In the genomic region with DNA sequence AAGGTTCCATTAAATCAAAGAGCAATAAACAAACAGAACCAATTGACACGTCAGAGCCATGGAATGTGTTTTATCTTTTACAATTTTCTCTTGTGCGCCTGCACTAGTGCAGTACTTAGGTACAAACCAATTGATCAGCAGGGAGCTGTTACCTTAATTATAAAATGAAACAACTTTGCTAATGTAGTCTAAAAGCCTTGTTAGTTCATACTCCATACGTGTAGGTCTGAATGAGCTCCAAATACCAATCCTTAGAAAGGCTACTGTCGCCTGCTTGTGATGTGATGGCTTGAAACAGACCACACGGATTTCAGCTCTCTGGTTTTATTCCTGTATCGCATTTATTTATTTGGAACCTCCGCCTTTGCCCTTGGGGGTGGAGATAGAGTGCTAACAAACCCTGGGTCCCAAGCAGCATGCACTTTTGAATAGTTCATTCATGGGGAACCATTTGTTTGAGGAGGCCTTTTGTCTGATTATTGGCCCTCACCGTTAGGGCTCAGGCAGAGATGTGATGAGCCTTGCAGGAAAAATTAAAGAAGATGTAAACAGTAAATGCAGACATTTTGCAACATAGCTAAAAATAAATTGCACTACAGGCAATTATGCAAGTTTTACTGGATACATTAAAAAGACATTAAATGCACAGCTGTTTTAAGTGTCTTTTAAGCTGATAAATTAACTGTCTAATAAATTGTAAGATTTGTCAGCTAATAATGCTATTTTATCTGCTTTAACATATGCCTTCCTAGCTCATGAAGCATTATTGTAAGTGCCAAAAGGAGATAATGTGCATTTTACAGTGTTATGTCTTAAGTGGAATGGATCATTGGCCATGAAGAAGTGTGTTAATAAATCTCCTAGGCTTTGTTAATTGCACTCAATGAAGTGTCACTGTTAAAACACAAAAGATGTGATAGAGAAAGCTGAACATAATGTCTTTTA, we compare ENCODE assay signal across 22 mouse cellular contexts.
DNase-seq lines count a peak whose midpoint lies in the region; ATAC-seq lines count a peak whose summit lies in the region.
"Had no signal": no experiment of that assay in that cellular context is flagged by ENCODE, and none has a peak within 500 bp of the region (broad histone marks: within the 10 kb centered on the region; RNA-seq: fewer than 3 reads in every experiment).

No protein-coding gene starts in this region.

- DNase-seq in midbrain, embryonic 11.5 days (ENCODE audit: low spot score, missing footprints) = peak; percentile 85
- DNase-seq in midbrain, embryonic 14.5 days = no peak
- no peak for DNase-seq in hindbrain, embryonic 11.5 days (ENCODE audit: low spot score)
- DNase-seq in kidney, postnatal 10 days = no peak
- DNase-seq in kidney, postnatal 25 days = no peak
- DNase-seq: adrenal gland, postnatal 25 days; cerebellum, adult 11-12 months; gastrocnemius, postnatal 36 days; liver; liver, postnatal 0 days; right cerebral cortex, postnatal 14 days; spleen, adult 18-20 months; thymus, postnatal 25 days had no signal

- H3K27ac ChIP-seq in forebrain, embryonic 12.5 days = no peak overlapping the region
- H3K27ac ChIP-seq in forebrain, embryonic 16.5 days (ENCODE audit: low read length) = no peak overlapping the region
- H3K27ac ChIP-seq in midbrain, embryonic 11.5 days (ENCODE audit: low read depth, low read length) = no peak overlapping the region; the same call in 1 of the 2 replicates
- no peak overlapping the region for H3K27ac ChIP-seq in midbrain, embryonic 14.5 days (replicated peaks; ENCODE audit: low read depth, low read length)
- H3K27ac ChIP-seq in hindbrain, embryonic 11.5 days (ENCODE audit: low read depth, low read length) = no peak overlapping the region
- H3K27ac ChIP-seq in neural tube, embryonic 13.5 days (replicated peaks) = 0 out of 2 replicates have a peak overlapping the region, but pooled peaks have one; percentile 5
- H3K27ac ChIP-seq: embryonic facial prominence, embryonic 12.5 days; heart, embryonic 15.5 days; kidney, embryonic 15.5 days had no signal

- H3K27me3 ChIP-seq in forebrain, embryonic 12.5 days = no peaks in the 10 kb centered on the region
- H3K27me3 ChIP-seq in forebrain, embryonic 16.5 days (replicated peaks; ENCODE audit: control insufficient read depth, insufficient read depth, low read length) = no peaks in the 10 kb centered on the region
- H3K27me3 ChIP-seq in midbrain, embryonic 11.5 days (ENCODE audit: control insufficient read depth, insufficient read depth, low read length) = no peaks in the 10 kb centered on the region
- no peaks in the 10 kb centered on the region for H3K27me3 ChIP-seq in midbrain, embryonic 14.5 days (ENCODE audit: control insufficient read depth, insufficient read depth, low read length)
- H3K27me3 ChIP-seq in hindbrain, embryonic 11.5 days (ENCODE audit: control insufficient read depth, insufficient read depth, low read length) = no peaks in the 10 kb centered on the region
- no peaks in the 10 kb centered on the region for H3K27me3 ChIP-seq in neural tube, embryonic 13.5 days
- H3K27me3 ChIP-seq: CH12.LX; embryonic facial prominence, embryonic 12.5 days; heart, embryonic 15.5 days; kidney, embryonic 15.5 days had no signal

- peak; percentile 20; the same call in 1 of the 2 replicates for ATAC-seq in forebrain, embryonic 12.5 days (ENCODE audit: low FRiP score)
- ATAC-seq in forebrain, embryonic 16.5 days = no peak
- ATAC-seq in midbrain, embryonic 11.5 days (ENCODE audit: low FRiP score) = no peak
- no peak for ATAC-seq in midbrain, embryonic 14.5 days (ENCODE audit: low FRiP score, low TSS enrichment)
- peak; percentile 75 for ATAC-seq in hindbrain, embryonic 11.5 days (ENCODE audit: low FRiP score)
- ATAC-seq in neural tube, embryonic 13.5 days (ENCODE audit: low read depth) = peak; percentile 79
- ATAC-seq: intestine, embryonic 16.5 days; liver, postnatal 0 days had no signal

- H3K9ac ChIP-seq in forebrain, embryonic 12.5 days = no peak overlapping the region
- no peak overlapping the region for H3K9ac ChIP-seq in forebrain, embryonic 16.5 days (replicated peaks; ENCODE audit: low read depth, low read length)
- H3K9ac ChIP-seq in midbrain, embryonic 11.5 days (ENCODE audit: low read length) = no peak overlapping the region
- H3K9ac ChIP-seq in midbrain, embryonic 14.5 days (replicated peaks; ENCODE audit: low read length) = no peak overlapping the region
- H3K9ac ChIP-seq in hindbrain, embryonic 11.5 days (ENCODE audit: low read depth, low read length) = no peak overlapping the region
- H3K9ac ChIP-seq in neural tube, embryonic 13.5 days = no peak overlapping the region
- H3K9ac ChIP-seq: embryonic facial prominence, embryonic 12.5 days; heart, embryonic 15.5 days; kidney, embryonic 15.5 days; liver, postnatal 0 days had no signal

- no peak overlapping the region for H3K4me3 ChIP-seq in forebrain, embryonic 12.5 days (replicated peaks)
- H3K4me3 ChIP-seq in forebrain, embryonic 16.5 days (replicated peaks; ENCODE audit: low read length) = no peak overlapping the region
- no peak overlapping the region for H3K4me3 ChIP-seq in midbrain, embryonic 11.5 days (ENCODE audit: low read depth, low read length)
- no peak overlapping the region for H3K4me3 ChIP-seq in midbrain, embryonic 14.5 days (replicated peaks; ENCODE audit: low read depth, low read length)
- no peak overlapping the region for H3K4me3 ChIP-seq in hindbrain, embryonic 11.5 days (ENCODE audit: low read depth, low read length)
- no peak overlapping the region for H3K4me3 ChIP-seq in neural tube, embryonic 13.5 days
- H3K4me3 ChIP-seq: embryonic facial prominence, embryonic 12.5 days; erythroblast, embryonic 14.5 days; heart, embryonic 15.5 days; kidney, embryonic 15.5 days had no signal

- H3K36me3 ChIP-seq in forebrain, embryonic 12.5 days (replicated peaks) = no peaks in the 10 kb centered on the region
- H3K36me3 ChIP-seq in forebrain, embryonic 16.5 days (ENCODE audit: control insufficient read depth, insufficient read depth) = no peaks in the 10 kb centered on the region
- no peaks in the 10 kb centered on the region for H3K36me3 ChIP-seq in midbrain, embryonic 11.5 days (ENCODE audit: control insufficient read depth, insufficient read depth, low read length)
- H3K36me3 ChIP-seq in midbrain, embryonic 14.5 days (ENCODE audit: control insufficient read depth, insufficient read depth, low read length) = no peaks in the 10 kb centered on the region
- no peaks in the 10 kb centered on the region for H3K36me3 ChIP-seq in hindbrain, embryonic 11.5 days (ENCODE audit: control insufficient read depth, insufficient read depth, low read length)
- H3K36me3 ChIP-seq in neural tube, embryonic 13.5 days = no peaks in the 10 kb centered on the region
- H3K36me3 ChIP-seq: embryonic facial prominence, embryonic 12.5 days; heart, embryonic 15.5 days; kidney, embryonic 15.5 days had no signal

- no peak overlapping the region for H3K4me2 ChIP-seq in forebrain, embryonic 12.5 days
- no peak overlapping the region for H3K4me2 ChIP-seq in forebrain, embryonic 16.5 days (ENCODE audit: low read length)
- H3K4me2 ChIP-seq in midbrain, embryonic 11.5 days = no peak overlapping the region
- no peak overlapping the region for H3K4me2 ChIP-seq in midbrain, embryonic 14.5 days (ENCODE audit: low read length)
- no peak overlapping the region for H3K4me2 ChIP-seq in hindbrain, embryonic 11.5 days (replicated peaks; ENCODE audit: low read depth, low read length)
- H3K4me2 ChIP-seq in neural tube, embryonic 13.5 days = peak overlapping the region; percentile 32
- H3K4me2 ChIP-seq: embryonic facial prominence, embryonic 12.5 days; heart, embryonic 15.5 days; kidney, embryonic 15.5 days had no signal

- H3K4me1 ChIP-seq in forebrain, embryonic 12.5 days = no peaks in the 10 kb centered on the region
- peaks cover 2% of the 10 kb centered on the region; the same call in 1 of the 2 replicates for H3K4me1 ChIP-seq in forebrain, embryonic 16.5 days (replicated peaks; ENCODE audit: control insufficient read depth, insufficient read depth, low read length)
- H3K4me1 ChIP-seq in midbrain, embryonic 11.5 days (ENCODE audit: control insufficient read depth, insufficient read depth, low read length) = no peaks in the 10 kb centered on the region
- H3K4me1 ChIP-seq in midbrain, embryonic 14.5 days (ENCODE audit: control insufficient read depth, insufficient read depth, low read length) = no peaks in the 10 kb centered on the region
- H3K4me1 ChIP-seq in hindbrain, embryonic 11.5 days (replicated peaks; ENCODE audit: control insufficient read depth, insufficient read depth, low read length) = no peaks in the 10 kb centered on the region
- no peaks in the 10 kb centered on the region for H3K4me1 ChIP-seq in neural tube, embryonic 13.5 days (replicated peaks)
- H3K4me1 ChIP-seq: embryonic facial prominence, embryonic 12.5 days; heart, embryonic 15.5 days; kidney, embryonic 15.5 days had no signal

- no peaks in the 10 kb centered on the region for H3K9me3 ChIP-seq in forebrain, embryonic 12.5 days
- H3K9me3 ChIP-seq in forebrain, embryonic 16.5 days (ENCODE audit: control insufficient read depth, low read length) = no peaks in the 10 kb centered on the region
- H3K9me3 ChIP-seq in midbrain, embryonic 11.5 days (ENCODE audit: control insufficient read depth, low read length) = no peaks in the 10 kb centered on the region
- no peaks in the 10 kb centered on the region for H3K9me3 ChIP-seq in midbrain, embryonic 14.5 days (ENCODE audit: control insufficient read depth, low read length)
- H3K9me3 ChIP-seq in hindbrain, embryonic 11.5 days (ENCODE audit: control insufficient read depth, low read length) = no peaks in the 10 kb centered on the region
- no peaks in the 10 kb centered on the region for H3K9me3 ChIP-seq in neural tube, embryonic 13.5 days
- H3K9me3 ChIP-seq: embryonic facial prominence, embryonic 12.5 days; heart, embryonic 15.5 days; kidney, embryonic 15.5 days had no signal

- 28% methylated on average over 8 of the region's 8 CpGs for WGBS in forebrain, embryonic 12.5 days
- WGBS in forebrain, embryonic 16.5 days = 27% methylated on average over 8 of the region's 8 CpGs
- 37% methylated on average over 8 of the region's 8 CpGs for WGBS in midbrain, embryonic 11.5 days
- 31% methylated on average over 8 of the region's 8 CpGs for WGBS in midbrain, embryonic 14.5 days
- 45% methylated on average over 8 of the region's 8 CpGs for WGBS in hindbrain, embryonic 11.5 days
- WGBS in neural tube, embryonic 13.5 days = 30% methylated on average over 8 of the region's 8 CpGs

Comparison
In these comparisons a context has a peak if more than half of its experiments do, and no peak if none do; other contexts are left out.
1. ATAC-seq: peak in forebrain, embryonic 12.5 days (single experiment), hindbrain, embryonic 11.5 days (single experiment) and neural tube, embryonic 13.5 days (single experiment); none in forebrain, embryonic 16.5 days (single experiment), midbrain, embryonic 11.5 days (single experiment) and midbrain, embryonic 14.5 days (single experiment).